Mouse (Mus musculus): ENCODE measurements around the gene Gm20888.
"Not testable (repeated sequence)": the region's sequence is repeated elsewhere in the genome, so short reads cannot be mapped to it uniquely, and the experiment has no call there.

Gene Gm20888

GRCm38 (mm10) chrY:70441582-70441981 lies at the start of gene Gm20888:
Gene Gm20888, plus strand, starts transcription at chrY:70441882.
- not testable (repeated sequence) for DNase-seq (ENCODE audit: low read depth, low spot score)
